Mouse (Mus musculus) liver, embryonic 16.5 days (tissue): ENCODE measurements around the gene 4933406M09Rik. TPM values are rescaled to one million over a fixed set of nuclear protein-coding genes. Genes with fewer than 3 reads are reported as not detected.

ENCODE experiments used
- ATAC-seq: fragments of 200-750 bp; cut with Nextera tagmentation; 2 replicates; pipeline ENCODE4 v1.8.0; 2017; ENCODE audit warnings: low read depth, mild to moderate bottlenecking, moderate number of reproducible peaks, moderate library complexity
- H3K27ac ChIP-seq: fragments of 300-500 bp; sonication (generic); 2 replicates; pipeline ENCODE4 v1.5.1; 2014; ENCODE audit warnings: mild to moderate bottlenecking, low read length
- H3K27me3 ChIP-seq: fragments of 300-500 bp; sonication (generic); 2 replicates; pipeline ENCODE4 v1.6.1; 2014; ENCODE audit warnings: low read depth, low read length, mixed read lengths; ENCODE audit not compliant: control insufficient read depth, insufficient read depth
- H3K36me3 ChIP-seq: fragments of 300-500 bp; sonication (generic); 2 replicates; pipeline ENCODE4 v1.6.1; 2014; ENCODE audit warnings: mild to moderate bottlenecking; ENCODE audit not compliant: control insufficient read depth, insufficient read depth
- H3K4me1 ChIP-seq: fragments of 300-500 bp; sonication (generic); 2 replicates; pipeline ENCODE4 v1.6.1; 2014; ENCODE audit warnings: low read depth, low read length, mixed read lengths; ENCODE audit not compliant: control insufficient read depth
- H3K4me2 ChIP-seq: fragments of 300-500 bp; sonication (generic); 2 replicates; pipeline ENCODE4 v1.6.1; 2014; ENCODE audit warnings: low read depth, low read length, mixed read lengths
- H3K4me3 ChIP-seq: fragments of 300-500 bp; sonication (generic); 2 replicates; pipeline ENCODE4 v1.5.1; 2014; ENCODE audit warnings: low read depth, mild to moderate bottlenecking, low read length
- H3K9ac ChIP-seq: fragments of 300-500 bp; sonication (generic); 2 replicates; pipeline ENCODE4 v1.6.1; 2014; ENCODE audit warnings: low read depth, low read length
- H3K9me3 ChIP-seq: fragments of 300-500 bp; sonication (generic); replicated peaks from 2 replicates; pipeline ENCODE4 v1.6.1; 2016; ENCODE audit warnings: low read length; ENCODE audit not compliant: control insufficient read depth
- WGBS: fragments of 180-500 bp; shearing (Covaris S2); extraction: QIAGEN DNeasy Blood & Tissue Kit; methylation state at CpG from one replicate; pipeline ENCODE4 v1.1.7; 2014; ENCODE audit not compliant: insufficient replicate concordance; 5-methylcytosine and 5-hydroxymethylcytosine counted together
- polyA plus RNA-seq: library from polyadenylated mRNA; unstranded; fragments of >200 nt; fragmentation: Nextera tagmentation; extraction: Ambion mirVana; gene quantifications from 2 replicates; pipeline ENCODE4 v1.2.1, GENCODE M21; 2015

4933406M09Rik gene
- polyA plus RNA-seq, 1 experiment from 2014 or later = not detected

- no peak for ATAC-seq
- WGBS = 69% methylated on average over 4 of the region's 4 CpGs
Observed at GRCm38 (mm10) chr1:134363194-134363593, 22.5 kb upstream of the 4933406M09Rik start.

DNA sequence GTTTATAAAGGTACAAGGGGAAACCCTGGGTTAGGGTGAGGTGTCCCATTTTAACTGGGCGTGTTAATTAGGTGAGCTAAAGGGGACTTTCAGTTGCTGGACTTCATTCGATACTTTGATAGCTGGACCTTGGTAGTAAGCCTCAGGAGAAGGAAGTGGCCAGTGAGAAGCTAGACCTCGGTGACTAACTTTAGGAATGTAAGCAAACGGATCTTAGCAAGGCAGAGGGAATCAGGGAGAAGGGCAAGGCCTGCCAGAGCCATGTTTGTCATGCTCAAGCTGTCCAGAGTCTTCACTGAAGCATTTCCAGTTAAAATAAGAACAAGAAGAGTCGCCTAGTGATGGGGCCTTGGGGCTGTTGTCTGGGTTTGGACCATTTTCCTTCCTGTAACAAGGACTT, 20.2 kb upstream of the 4933406M09Rik start:
- Histone ChIP-seq H3K27me3 (no peaks in the 10 kb centered on the region), H3K36me3 (no peaks in the 10 kb centered on the region), H3K9me3 (peaks cover 3% of the 10 kb centered on the region), H3K4me1 (peaks cover 7% of the 10 kb centered on the region), H3K9ac (no peak overlapping the region), H3K27ac (no peak overlapping the region), H3K4me2 (no peak overlapping the region), H3K4me3 (no peak overlapping the region)
- WGBS = 54% methylated on average over 5 of the region's 5 CpGs
- no peak for ATAC-seq

More at GRCm38 (mm10) chr1:134363194-134363593, 22.5 kb upstream of the 4933406M09Rik start:
- Histone ChIP-seq H3K9me3 (no peaks in the 10 kb centered on the region), H3K4me2 (no peak overlapping the region), H3K9ac (no peak overlapping the region), H3K36me3 (peaks cover 9% of the 10 kb centered on the region), H3K4me1 (peaks cover 12% of the 10 kb centered on the region), H3K4me3 (no peak overlapping the region), H3K27me3 (no peaks in the 10 kb centered on the region), H3K27ac (no peak overlapping the region)

GRCm38 (mm10) chr1:134368777-134369337, 16.9 kb upstream of the 4933406M09Rik start:
- Histone ChIP-seq H3K9ac (no peak overlapping the region), H3K4me1 (no peaks in the 10 kb centered on the region), H3K9me3 (peaks cover 5% of the 10 kb centered on the region), H3K4me3 (no peak overlapping the region), H3K4me2 (no peak overlapping the region), H3K36me3 (no peaks in the 10 kb centered on the region), H3K27me3 (no peaks in the 10 kb centered on the region), H3K27ac (no peak overlapping the region)
- no peak for ATAC-seq
- 45% methylated on average over 9 of the region's 9 CpGs for WGBS

GRCm38 (mm10) chr1:134374124-134374523, 11.6 kb upstream of the 4933406M09Rik start:
- Histone ChIP-seq H3K27ac (no peak overlapping the region), H3K9ac (no peak overlapping the region), H3K4me1 (no peaks in the 10 kb centered on the region), H3K27me3 (no peaks in the 10 kb centered on the region), H3K4me2 (no peak overlapping the region), H3K36me3 (no peaks in the 10 kb centered on the region), H3K9me3 (peaks cover 5% of the 10 kb centered on the region), H3K4me3 (no peak overlapping the region)
- WGBS = 46% methylated on average over 2 of the region's 2 CpGs
- no peak for ATAC-seq

DNA sequence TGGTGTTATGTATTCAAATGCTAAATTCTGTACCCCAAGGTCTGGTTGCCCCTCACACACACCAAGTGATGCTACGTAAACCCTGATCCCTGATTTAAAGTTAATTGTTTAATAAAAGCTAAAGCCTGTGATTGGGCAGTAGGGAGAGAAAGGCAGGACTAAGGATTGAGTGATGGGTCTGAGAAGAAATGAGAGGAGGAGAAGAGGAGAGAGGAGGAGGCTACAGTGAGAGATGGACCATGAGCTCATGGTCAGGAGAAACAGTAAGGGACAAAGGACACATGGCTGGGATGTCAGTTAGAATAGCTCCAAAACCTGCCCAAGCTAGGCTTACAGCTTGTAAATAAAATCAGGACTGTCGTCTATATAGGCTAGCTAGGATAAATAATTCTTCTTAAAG, 4.7 kb upstream of the 4933406M09Rik start:
- ATAC-seq = no peak
- Histone ChIP-seq H3K4me1 (peaks cover 7% of the 10 kb centered on the region; the same call in 1 of the 2 replicates), H3K9me3 (no peaks in the 10 kb centered on the region), H3K27ac (no peak overlapping the region), H3K36me3 (no peaks in the 10 kb centered on the region), H3K27me3 (peaks cover 13% of the 10 kb centered on the region), H3K9ac (no peak overlapping the region), H3K4me3 (no peak overlapping the region), H3K4me2 (no peak overlapping the region)
- WGBS = 57% methylated on average over 2 of the region's 2 CpGs

GRCm38 (mm10) chr1:134381795-134382625, 3.7 kb upstream of the 4933406M09Rik start:
- no peaks in the 10 kb centered on the region for H3K36me3 ChIP-seq
- H3K4me3 ChIP-seq = peak overlapping the region; percentile 25; the same call in 1 of the 2 replicates
- 4% methylated on average over 19 of the region's 19 CpGs for WGBS
- H3K9me3 ChIP-seq = no peaks in the 10 kb centered on the region
- no peak overlapping the region for H3K27ac ChIP-seq
- no peak overlapping the region for H3K9ac ChIP-seq
- no peak for ATAC-seq
- peak overlapping the region; percentile 30 for H3K4me2 ChIP-seq
- peaks cover 7% of the 10 kb centered on the region; the same call in 1 of the 2 replicates for H3K4me1 ChIP-seq
- peaks cover 13% of the 10 kb centered on the region for H3K27me3 ChIP-seq

- Histone ChIP-seq H3K4me2 (no peak overlapping the region), H3K4me3 (no peak overlapping the region), H3K9me3 (no peaks in the 10 kb centered on the region), H3K4me1 (peaks cover 7% of the 10 kb centered on the region; the same call in 1 of the 2 replicates), H3K36me3 (no peaks in the 10 kb centered on the region), H3K27me3 (peaks cover 13% of the 10 kb centered on the region), H3K27ac (no peak overlapping the region), H3K9ac (no peak overlapping the region)
- 65% methylated on average over 4 of the region's 4 CpGs for WGBS
- no peak for ATAC-seq
Observed at GRCm38 (mm10) chr1:134384581-134384980, 1.2 kb upstream of the 4933406M09Rik start.

GRCm38 (mm10) chr1:134385176-134385575, 564 bp upstream of the 4933406M09Rik start:
- no peaks in the 10 kb centered on the region for H3K36me3 ChIP-seq
- H3K27ac ChIP-seq = no peak overlapping the region
- peaks cover 7% of the 10 kb centered on the region; the same call in 1 of the 2 replicates for H3K4me1 ChIP-seq
- H3K4me2 ChIP-seq = no peak overlapping the region
- H3K9me3 ChIP-seq = no peaks in the 10 kb centered on the region
- H3K27me3 ChIP-seq = peaks cover 13% of the 10 kb centered on the region
- H3K4me3 ChIP-seq = no peak overlapping the region
- ATAC-seq = no peak
- no peak overlapping the region for H3K9ac ChIP-seq

- H3K9me3 ChIP-seq = no peaks in the 10 kb centered on the region
- H3K4me3 ChIP-seq = no peak overlapping the region
- no peaks in the 10 kb centered on the region for H3K4me1 ChIP-seq
- no peaks in the 10 kb centered on the region for H3K36me3 ChIP-seq
- H3K9ac ChIP-seq = no peak overlapping the region
- no peak overlapping the region for H3K27ac ChIP-seq
- no peak overlapping the region for H3K4me2 ChIP-seq
- H3K27me3 ChIP-seq = no peaks in the 10 kb centered on the region
- 58% methylated on average over 5 of the region's 5 CpGs for WGBS
- no peak for ATAC-seq
Observed at GRCm38 (mm10) chr1:134393827-134394226, 8.1 kb downstream of the 4933406M09Rik start.
